Mouse (Mus musculus) liver, embryonic 14.5 days (tissue): ENCODE measurements around the gene Atp13a5. TPM values are rescaled to one million over a fixed set of nuclear protein-coding genes. Genes with fewer than 3 reads are reported as not detected.

Experiments
- ATAC-seq: fragments of 200-750 bp; cut with Nextera tagmentation; 2 replicates; pipeline ENCODE4 v1.8.0; 2017; ENCODE audit warnings: moderate number of reproducible peaks, mild to moderate bottlenecking, moderate library complexity; ENCODE audit not compliant: insufficient read depth
- DNase-seq, 3 experiments: peaks; one replicate each; pipeline ENCODE4 v3.0.0-alpha.2; 2012 to 2013; ENCODE audit warnings: low read depth in 3 of 3, low spot score in 3 of 3
- H3K27ac ChIP-seq: fragments of 300-500 bp; sonication (generic); 2 replicates; pipeline ENCODE4 v1.5.1; 2014; ENCODE audit warnings: moderate library complexity, mild to moderate bottlenecking, control low read depth, inconsistent platforms
- H3K27me3 ChIP-seq: fragments of 300-500 bp; sonication (generic); 2 replicates; pipeline ENCODE4 v1.6.1; 2014; ENCODE audit warnings: mild to moderate bottlenecking, low read length, moderate library complexity; ENCODE audit not compliant: control insufficient read depth, insufficient read depth
- H3K36me3 ChIP-seq: fragments of 300-500 bp; sonication (generic); replicated peaks from 2 replicates; pipeline ENCODE4 v1.6.1; 2014; ENCODE audit warnings: low read depth; ENCODE audit not compliant: control insufficient read depth, insufficient read depth
- H3K4me1 ChIP-seq, 2 experiments: fragments of 200-500 bp in 1 of 2; fragments of 300-500 bp in 1 of 2; sonication (generic) in 1 of 2; replicated peaks; 2 replicates each; pipeline ENCODE4 v1.6.1; 2012 to 2014; ENCODE audit warnings: antibody characterized with exemption in 1 of 2, inconsistent platforms in 1 of 2, low read length in 1 of 2; ENCODE audit not compliant: control insufficient read depth in 2 of 2, insufficient read depth in 2 of 2
- H3K4me2 ChIP-seq: fragments of 300-500 bp; sonication (generic); 2 replicates; pipeline ENCODE4 v1.6.1; 2014; ENCODE audit warnings: low read depth, mild to moderate bottlenecking, control low read depth, moderate library complexity
- H3K4me3 ChIP-seq, 2 experiments: fragments of 200-500 bp in 1 of 2; fragments of 300-500 bp in 1 of 2; sonication (generic) in 1 of 2; 2 replicates each; pipeline ENCODE4 v1.5.1; 2012 to 2014; ENCODE audit warnings: low read depth in 2 of 2, low read length in 2 of 2, mild to moderate bottlenecking in 2 of 2, control low read depth in 1 of 2, inconsistent platforms in 1 of 2, moderate library complexity in 1 of 2; ENCODE audit not compliant: insufficient read depth in 1 of 2
- H3K9ac ChIP-seq: fragments of 300-500 bp; sonication (generic); replicated peaks from 2 replicates; pipeline ENCODE4 v1.6.1; 2014; ENCODE audit warnings: mild to moderate bottlenecking, control low read depth, moderate library complexity
- H3K9me3 ChIP-seq: fragments of 300-500 bp; sonication (generic); 2 replicates; pipeline ENCODE4 v1.6.1; 2016; ENCODE audit warnings: low read length, mixed read lengths; ENCODE audit not compliant: control insufficient read depth
- CTCF ChIP-seq: IDR thresholded peaks from 2 replicates; pipeline ENCODE4 v1.5.1; 2016; ENCODE audit warnings: antibody characterized with exemption, low read depth, control low read depth
- EP300 ChIP-seq: IDR thresholded peaks from 2 replicates; pipeline ENCODE4 v1.6.1; 2016; ENCODE audit warnings: antibody characterized with exemption, low read depth
- WGBS: fragments of 180-500 bp; shearing (Covaris S2); extraction: QIAGEN DNeasy Blood & Tissue Kit; methylation state at CpG from one replicate; pipeline ENCODE4 v1.1.7; 2014; ENCODE audit not compliant: insufficient replicate concordance; 5-methylcytosine and 5-hydroxymethylcytosine counted together
- polyA plus RNA-seq, 2 experiments: library from polyadenylated mRNA; depleted of rRNA in 1 of 2; stranded (reverse) in 1 of 2; unstranded in 1 of 2; fragments of >200 nt; fragmentation: Nextera tagmentation in 1 of 2; extraction: Ambion mirVana in 1 of 2; gene quantifications; 2 replicates each; pipeline versions ENCODE4 v1.2.1 to v1.2.3; 2012 to 2014

Atp13a5 gene
- polyA plus RNA-seq, 2 experiments, result not detected

GRCm38 (mm10) chr16:29325233-29325919 is 53.2 kb downstream of the Atp13a5 start:
- Histone ChIP-seq H3K4me3 (no peak overlapping the region), H3K36me3 (no peaks in the 10 kb centered on the region), H3K4me2 (no peak overlapping the region), H3K27me3 (no peaks in the 10 kb centered on the region), H3K4me1 (no peaks in the 10 kb centered on the region), H3K9ac (no peak overlapping the region), H3K27ac (no peak overlapping the region), H3K9me3 (no peaks in the 10 kb centered on the region)
- ATAC-seq (no peak), DNase-seq (no peak)
- no peak for TF ChIP-seq CTCF
- no peak for TF ChIP-seq EP300
- 70% methylated on average over 7 of the region's 7 CpGs for WGBS

GRCm38 (mm10) chr16:29320717-29321116 is 57.8 kb downstream of the Atp13a5 start:
- TF ChIP-seq EP300 (no peak), CTCF (no peak)
- Histone ChIP-seq H3K36me3 (no peaks in the 10 kb centered on the region), H3K4me3 (no peak overlapping the region), H3K4me1 (no peaks in the 10 kb centered on the region), H3K4me2 (no peak overlapping the region), H3K9me3 (no peaks in the 10 kb centered on the region), H3K9ac (no peak overlapping the region), H3K27me3 (no peaks in the 10 kb centered on the region), H3K27ac (no peak overlapping the region)
- no peak for DNase-seq
- ATAC-seq, result no peak
- WGBS, result 54% methylated on average over 3 of the region's 3 CpGs

- no peak overlapping the region for H3K27ac ChIP-seq
- WGBS, result 44% methylated on average over 3 of the region's 3 CpGs
Measured at GRCm38 (mm10) chr16:29315391-29315790, 63.1 kb downstream of the Atp13a5 start.

GRCm38 (mm10) chr16:29314991-29315390 is 63.5 kb downstream of the Atp13a5 start:
- ATAC-seq, result no peak
- no peak for TF ChIP-seq CTCF
- Histone ChIP-seq H3K27me3 (no peaks in the 10 kb centered on the region), H3K4me2 (no peak overlapping the region), H3K9ac (no peak overlapping the region), H3K4me3 (no peak overlapping the region), H3K9me3 (no peaks in the 10 kb centered on the region), H3K36me3 (no peaks in the 10 kb centered on the region), H3K4me1 (no peaks in the 10 kb centered on the region), H3K27ac (no peak overlapping the region)
- 56% methylated on average over 3 of the region's 3 CpGs for WGBS
- no peak for DNase-seq

More at GRCm38 (mm10) chr16:29315391-29315790, 63.1 kb downstream of the Atp13a5 start:
- no peak overlapping the region for H3K4me3 ChIP-seq
- H3K9ac ChIP-seq, result no peak overlapping the region
- no peak for DNase-seq
- no peaks in the 10 kb centered on the region for H3K36me3 ChIP-seq
- no peaks in the 10 kb centered on the region for H3K27me3 ChIP-seq
- no peaks in the 10 kb centered on the region for H3K4me1 ChIP-seq
- H3K4me2 ChIP-seq, result no peak overlapping the region
- H3K9me3 ChIP-seq, result no peaks in the 10 kb centered on the region
- TF ChIP-seq CTCF, result no peak
- no peak for TF ChIP-seq EP300
- no peak for ATAC-seq

- no peak overlapping the region for H3K4me3 ChIP-seq
- H3K4me1 ChIP-seq, result no peaks in the 10 kb centered on the region
- no peaks in the 10 kb centered on the region for H3K9me3 ChIP-seq
- H3K27me3 ChIP-seq, result no peaks in the 10 kb centered on the region
- H3K9ac ChIP-seq, result no peak overlapping the region
- WGBS, result 69% methylated on average over 9 of the region's 9 CpGs
- no peak for ATAC-seq
- no peak overlapping the region for H3K4me2 ChIP-seq
- no peak for TF ChIP-seq CTCF
- TF ChIP-seq EP300, result no peak
- H3K36me3 ChIP-seq, result no peaks in the 10 kb centered on the region
- DNase-seq, result no peak
- H3K27ac ChIP-seq, result no peak overlapping the region
Measured at GRCm38 (mm10) chr16:29297555-29298021, 80.9 kb downstream of the Atp13a5 start.
